Comparison of ENCODE assay signal across 9 mouse cellular contexts in genomic region chr14:4649309-4649708, GRCm38 (mm10). TPM values are rescaled to one million over a fixed set of nuclear protein-coding genes. Genes with fewer than 3 reads are reported as not detected.
DNase-seq lines count a peak whose midpoint lies in the region; ATAC-seq lines count a peak whose summit lies in the region.
"Not testable (repeated sequence)": the region's sequence is repeated elsewhere in the genome, so short reads cannot be mapped to it uniquely, and the experiment has no call there.
"Had no signal": no experiment of that assay in that cellular context is flagged by ENCODE, and none has a peak within 500 bp of the region (broad histone marks: within the 10 kb centered on the region; RNA-seq: fewer than 3 reads in every experiment).

No protein-coding gene starts in this region.

- H3K27me3 ChIP-seq in hindbrain, embryonic 10.5 days (ENCODE audit: insufficient read depth, poor library complexity, severe bottlenecking); limb, embryonic 11.5 days (ENCODE audit: control insufficient read depth, insufficient read depth, low read length); midbrain, embryonic 14.5 days (ENCODE audit: control insufficient read depth, insufficient read depth, low read length): not testable (repeated sequence)

- peak; percentile 1 for DNase-seq in embryo, embryonic 10 days (ENCODE audit: low spot score)
- DNase-seq in forelimb bud, embryonic 11.5 days (ENCODE audit: low read depth, low spot score): peak; percentile 1
- peak; percentile 2 for DNase-seq in hindbrain, embryonic 10.5 days (ENCODE audit: low spot score)
- DNase-seq in kidney, postnatal 14 days: peak; percentile 0
- peak; percentile 9 for DNase-seq in limb, embryonic 11.5 days (ENCODE audit: low spot score)
- DNase-seq in midbrain, embryonic 14.5 days: peak; percentile 2
- DNase-seq in right cerebral cortex, postnatal 4 days: peak; percentile 13

- H3K9me3 ChIP-seq in hindbrain, embryonic 10.5 days; limb, embryonic 11.5 days (ENCODE audit: control insufficient read depth, low read length); midbrain, embryonic 14.5 days (ENCODE audit: control insufficient read depth, low read length): not testable (repeated sequence)

- peak overlapping the region; percentile 46 for H3K4me3 ChIP-seq in hindbrain, embryonic 10.5 days
- H3K4me3 ChIP-seq in limb, embryonic 11.5 days (ENCODE audit: low read depth, low read length): not testable (repeated sequence)
- H3K4me3 ChIP-seq in midbrain, embryonic 14.5 days (replicated peaks; ENCODE audit: low read depth, low read length): peak overlapping the region; percentile 28

- H3K4me2 ChIP-seq in limb, embryonic 11.5 days (ENCODE audit: low read depth, severe bottlenecking): peak overlapping the region; percentile 43; the same call in 1 of the 2 replicates
- H3K4me2 ChIP-seq in midbrain, embryonic 14.5 days (ENCODE audit: low read length): peak overlapping the region; percentile 56

- H3K27ac ChIP-seq in hindbrain, embryonic 10.5 days; limb, embryonic 11.5 days (replicated peaks; ENCODE audit: low read depth, low read length); midbrain, embryonic 14.5 days (replicated peaks; ENCODE audit: low read depth, low read length): not testable (repeated sequence)

- not testable (repeated sequence) for ATAC-seq in limb, embryonic 11.5 days (ENCODE audit: insufficient number of reproducible peaks, low FRiP score, low TSS enrichment, low read depth); midbrain, embryonic 14.5 days (ENCODE audit: low FRiP score, low TSS enrichment)

- not testable (repeated sequence) for H3K9ac ChIP-seq in limb, embryonic 11.5 days (ENCODE audit: low read length)
- H3K9ac ChIP-seq in midbrain, embryonic 14.5 days (replicated peaks; ENCODE audit: low read length): peak overlapping the region; percentile 44; the same call in 1 of the 2 replicates

- 3% methylated on average over 18 of the region's 18 CpGs for WGBS in hindbrain, embryonic 10.5 days
- WGBS in limb, embryonic 11.5 days: 2% methylated on average over 15 of the region's 18 CpGs
- WGBS in midbrain, embryonic 14.5 days: 4% methylated on average over 17 of the region's 18 CpGs

- not testable (repeated sequence) for H3K4me1 ChIP-seq in hindbrain, embryonic 10.5 days (replicated peaks); limb, embryonic 11.5 days (ENCODE audit: control insufficient read depth, insufficient read depth, low read length); midbrain, embryonic 14.5 days (ENCODE audit: control insufficient read depth, insufficient read depth, low read length)

- H3K36me3 ChIP-seq in hindbrain, embryonic 10.5 days; limb, embryonic 11.5 days (ENCODE audit: control insufficient read depth, insufficient read depth, low read length); midbrain, embryonic 14.5 days (ENCODE audit: control insufficient read depth, insufficient read depth, low read length): not testable (repeated sequence)

RNA-seq across cellular contexts. Expression of gene Gm3239, which starts 14.7 kb away (rescaled TPM):
- polyA plus RNA-seq in hindbrain, embryonic 10.5 days (2016; fragmentation: Nextera tagmentation; extraction: Ambion mirVana): not detected in 2 replicates
- polyA plus RNA-seq in limb, embryonic 11.5 days (2014; fragmentation: Nextera tagmentation; extraction: Ambion mirVana): not detected in 2 replicates
- 1.2 and 2.1 TPM in 2 replicates for polyA plus RNA-seq in midbrain, embryonic 14.5 days (2014; fragmentation: Nextera tagmentation; extraction: Ambion mirVana)
- polyA plus RNA-seq: adrenal gland, adult 2 months; lung, adult 2 months had no signal

RNA-seq across cellular contexts. Expression of gene Gm8159, which starts 17.2 kb away (rescaled TPM):
- polyA plus RNA-seq in hindbrain, embryonic 10.5 days (2016; fragmentation: Nextera tagmentation; extraction: Ambion mirVana): not detected in 2 replicates
- not detected in 2 replicates for polyA plus RNA-seq in limb, embryonic 11.5 days (2014; fragmentation: Nextera tagmentation; extraction: Ambion mirVana)
- not detected in 2 replicates for polyA plus RNA-seq in midbrain, embryonic 14.5 days (2014; fragmentation: Nextera tagmentation; extraction: Ambion mirVana)
- polyA plus RNA-seq: adrenal gland, adult 2 months; lung, adult 2 months had no signal

RNA-seq across cellular contexts. Expression of gene Gm7876, which starts 59.7 kb away (rescaled TPM):
- polyA plus RNA-seq in hindbrain, embryonic 10.5 days (2016; fragmentation: Nextera tagmentation; extraction: Ambion mirVana): not detected in 2 replicates
- not detected in 2 replicates for polyA plus RNA-seq in limb, embryonic 11.5 days (2014; fragmentation: Nextera tagmentation; extraction: Ambion mirVana)
- polyA plus RNA-seq in midbrain, embryonic 14.5 days (2014; fragmentation: Nextera tagmentation; extraction: Ambion mirVana): not detected in 2 replicates
- polyA plus RNA-seq: adrenal gland, adult 2 months; lung, adult 2 months had no signal
